Comparison of ENCODE assay signal across 23 mouse cellular contexts in the genomic region with DNA sequence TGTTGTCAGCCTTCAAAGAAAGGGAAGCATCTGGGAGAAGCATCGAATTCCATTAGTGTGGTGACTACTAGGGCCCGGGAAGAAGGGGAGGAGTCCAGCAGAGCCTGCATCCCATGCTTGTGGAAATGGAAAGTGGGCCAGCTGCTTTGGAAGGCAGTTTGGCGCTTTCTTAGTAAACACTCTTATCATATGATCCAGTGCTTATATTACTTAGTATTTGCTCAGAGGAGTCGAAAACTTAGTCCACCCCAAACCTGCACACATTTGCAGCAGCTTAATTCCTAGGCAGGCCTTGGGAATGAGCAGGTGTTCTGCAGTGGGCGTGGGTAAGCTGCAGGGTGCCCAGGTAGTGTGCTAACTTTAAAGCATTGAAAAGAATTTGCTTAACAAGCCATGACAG.
DNase-seq lines count a peak whose midpoint lies in the region; ATAC-seq and TF ChIP-seq lines count a peak whose summit lies in the region.
"Had no signal": no experiment of that assay in that cellular context is flagged by ENCODE, and none has a peak within 500 bp of the region (broad histone marks: within the 10 kb centered on the region; RNA-seq: fewer than 3 reads in every experiment).

No protein-coding gene starts in this region.

- no peaks in the 10 kb centered on the region for H3K9me3 ChIP-seq in embryonic facial prominence, embryonic 14.5 days (ENCODE audit: control insufficient read depth, low read length)
- H3K9me3 ChIP-seq in embryonic facial prominence, embryonic 10.5 days = no peaks in the 10 kb centered on the region
- no peaks in the 10 kb centered on the region for H3K9me3 ChIP-seq in intestine, embryonic 15.5 days
- no peaks in the 10 kb centered on the region for H3K9me3 ChIP-seq in intestine, postnatal 0 days (ENCODE audit: control insufficient read depth)
- H3K9me3 ChIP-seq: embryonic facial prominence, embryonic 13.5 days; forebrain, embryonic 13.5 days; G1E; heart, embryonic 10.5 days; hindbrain, embryonic 12.5 days had no signal

- H3K27me3 ChIP-seq in embryonic facial prominence, embryonic 14.5 days (replicated peaks; ENCODE audit: control insufficient read depth, insufficient read depth, low read length) = no peaks in the 10 kb centered on the region
- H3K27me3 ChIP-seq in embryonic facial prominence, embryonic 10.5 days (replicated peaks; ENCODE audit: low read depth, poor library complexity, severe bottlenecking) = no peaks in the 10 kb centered on the region
- no peaks in the 10 kb centered on the region for H3K27me3 ChIP-seq in intestine, embryonic 15.5 days (replicated peaks)
- no peaks in the 10 kb centered on the region for H3K27me3 ChIP-seq in intestine, postnatal 0 days (replicated peaks; ENCODE audit: control insufficient read depth, insufficient read depth, low read length)
- no peaks in the 10 kb centered on the region for H3K27me3 ChIP-seq in liver, adult 2 months (ENCODE audit: control insufficient read depth, insufficient read depth, low read length)
- H3K27me3 ChIP-seq: embryonic facial prominence, embryonic 13.5 days; forebrain, embryonic 13.5 days; hindbrain, embryonic 12.5 days had no signal

- DNase-seq in embryonic facial prominence, embryonic 14.5 days (ENCODE audit: low spot score) = peak; percentile 29
- DNase-seq in embryonic facial prominence, embryonic 10.5 days (ENCODE audit: low spot score) = no peak
- DNase-seq in liver, adult 2 months (ENCODE audit: extremely low read depth, low read depth, low spot score) = peak; percentile 16
- no peak for DNase-seq in liver
- peak; percentile 20 for DNase-seq in urinary bladder, postnatal 14 days (ENCODE audit: low spot score)
- DNase-seq in urinary bladder, adult 2 months (ENCODE audit: low spot score) = no peak
- DNase-seq: adrenal gland, postnatal 10 days; B cell, adult 2 months; cerebellum, adult 11-12 months; cerebellum, adult 9-10 months; cerebellum, postnatal 25 days; gastrocnemius, postnatal 25 days; heart, postnatal 10 days; heart, postnatal 4 days had no signal

- no peak overlapping the region for H3K4me2 ChIP-seq in embryonic facial prominence, embryonic 14.5 days (ENCODE audit: low read depth, low read length)
- H3K4me2 ChIP-seq in intestine, embryonic 15.5 days (replicated peaks) = no peak overlapping the region
- H3K4me2 ChIP-seq in intestine, postnatal 0 days (replicated peaks; ENCODE audit: low read depth) = no peak overlapping the region
- H3K4me2 ChIP-seq: embryonic facial prominence, embryonic 13.5 days; forebrain, embryonic 13.5 days; hindbrain, embryonic 12.5 days had no signal

- TF ChIP-seq CTCF in intestine, postnatal 0 days (IDR thresholded peaks at IDR 0.05; ENCODE audit: low read depth) = no peak
- TF ChIP-seq CTCF in liver, adult 2 months (IDR thresholded peaks at IDR 0.05; ENCODE audit: low read depth, low read length) = no peak

- H3K4me3 ChIP-seq in embryonic facial prominence, embryonic 14.5 days (ENCODE audit: low read depth, low read length) = no peak overlapping the region
- H3K4me3 ChIP-seq in embryonic facial prominence, embryonic 10.5 days = no peak overlapping the region
- no peak overlapping the region for H3K4me3 ChIP-seq in intestine, embryonic 15.5 days (replicated peaks)
- H3K4me3 ChIP-seq in intestine, postnatal 0 days (ENCODE audit: low read depth, low read length) = no peak overlapping the region
- H3K4me3 ChIP-seq in liver, adult 2 months (ENCODE audit: insufficient read depth, low read depth, low read length) = no peak overlapping the region
- H3K4me3 ChIP-seq: embryonic facial prominence, embryonic 13.5 days; forebrain, embryonic 13.5 days; heart, embryonic 10.5 days; hindbrain, embryonic 12.5 days had no signal

- TF ChIP-seq POLR2A in liver, adult 2 months (IDR thresholded peaks at IDR 0.05; ENCODE audit: extremely low read depth, insufficient read depth, low read length) = no peak

- H3K9ac ChIP-seq in embryonic facial prominence, embryonic 14.5 days (ENCODE audit: low read depth, low read length) = no peak overlapping the region
- H3K9ac ChIP-seq in intestine, embryonic 15.5 days = no peak overlapping the region
- H3K9ac ChIP-seq in intestine, postnatal 0 days (ENCODE audit: low read depth, low read length) = no peak overlapping the region
- H3K9ac ChIP-seq in liver, adult 2 months (ENCODE audit: low read depth, low read length) = no peak overlapping the region
- H3K9ac ChIP-seq: embryonic facial prominence, embryonic 13.5 days; forebrain, embryonic 13.5 days; hindbrain, embryonic 12.5 days had no signal

- H3K4me1 ChIP-seq in embryonic facial prominence, embryonic 14.5 days (ENCODE audit: control insufficient read depth, insufficient read depth, low read length) = no peaks in the 10 kb centered on the region
- no peaks in the 10 kb centered on the region for H3K4me1 ChIP-seq in embryonic facial prominence, embryonic 10.5 days
- H3K4me1 ChIP-seq in intestine, embryonic 15.5 days (replicated peaks) = 0 out of 2 replicates have a peak, but pooled peaks cover 5% of the 10 kb centered on the region
- H3K4me1 ChIP-seq in intestine, postnatal 0 days (replicated peaks; ENCODE audit: control insufficient read depth, insufficient read depth, low read length) = 0 out of 2 replicates have a peak, but pooled peaks cover 4% of the 10 kb centered on the region
- peaks cover 2% of the 10 kb centered on the region for H3K4me1 ChIP-seq in liver, adult 2 months (ENCODE audit: control insufficient read depth, insufficient read depth, low read length)
- H3K4me1 ChIP-seq: embryonic facial prominence, embryonic 13.5 days; forebrain, embryonic 13.5 days; heart, embryonic 10.5 days; hindbrain, embryonic 12.5 days had no signal

- H3K36me3 ChIP-seq in embryonic facial prominence, embryonic 14.5 days (ENCODE audit: control insufficient read depth, insufficient read depth, low read length) = peaks cover 54% of the 10 kb centered on the region
- peaks cover 79% of the 10 kb centered on the region for H3K36me3 ChIP-seq in embryonic facial prominence, embryonic 10.5 days (replicated peaks)
- H3K36me3 ChIP-seq in intestine, embryonic 15.5 days = peaks cover 17% of the 10 kb centered on the region
- H3K36me3 ChIP-seq in intestine, postnatal 0 days (ENCODE audit: control insufficient read depth, insufficient read depth) = peaks cover 40% of the 10 kb centered on the region
- peaks cover 33% of the 10 kb centered on the region for H3K36me3 ChIP-seq in liver, adult 2 months (ENCODE audit: control insufficient read depth, insufficient read depth, low read length)

- WGBS in embryonic facial prominence, embryonic 14.5 days = 59% methylated on average over 5 of the region's 5 CpGs
- WGBS in embryonic facial prominence, embryonic 10.5 days = 73% methylated on average over 5 of the region's 5 CpGs
- WGBS in intestine, embryonic 15.5 days = 36% methylated on average over 5 of the region's 5 CpGs
- 35% methylated on average over 5 of the region's 5 CpGs for WGBS in intestine, postnatal 0 days
- WGBS in liver, adult 2 months = 62% methylated on average over 5 of the region's 5 CpGs

- H3K27ac ChIP-seq in embryonic facial prominence, embryonic 14.5 days (replicated peaks; ENCODE audit: low read depth, low read length) = no peak overlapping the region
- no peak overlapping the region for H3K27ac ChIP-seq in embryonic facial prominence, embryonic 10.5 days (replicated peaks)
- no peak overlapping the region for H3K27ac ChIP-seq in intestine, embryonic 15.5 days
- H3K27ac ChIP-seq in intestine, postnatal 0 days (ENCODE audit: low read depth, low read length) = no peak overlapping the region
- peak overlapping the region; percentile 33; the same call in 1 of the 2 replicates for H3K27ac ChIP-seq in liver, adult 2 months (replicated peaks; ENCODE audit: insufficient read depth, low read depth, low read length)
- H3K27ac ChIP-seq: embryonic facial prominence, embryonic 13.5 days; forebrain, embryonic 13.5 days; heart, embryonic 10.5 days; hindbrain, embryonic 12.5 days had no signal

- no peaks in the 10 kb centered on the region for H3K79me2 ChIP-seq in liver, adult 2 months (ENCODE audit: control insufficient read depth, insufficient read depth, low read length)

- peak; percentile 47; the same call in 1 of the 2 replicates for ATAC-seq in embryonic facial prominence, embryonic 14.5 days (ENCODE audit: low read depth)
- ATAC-seq in intestine, embryonic 15.5 days = peak; percentile 66; the same call in 1 of the 2 replicates
- no peak for ATAC-seq in intestine, postnatal 0 days
- ATAC-seq: CD4-positive, CD25-positive, alpha-beta regulatory T cell, adult 4 months; forebrain, embryonic 13.5 days; hindbrain, embryonic 16.5 days had no signal

Comparison
In these comparisons a context has a peak if more than half of its experiments do, and no peak if none do; other contexts are left out.
1. DNase-seq: peak in embryonic facial prominence, embryonic 14.5 days (single experiment), liver, adult 2 months (single experiment) and urinary bladder, postnatal 14 days (single experiment); none in embryonic facial prominence, embryonic 10.5 days (single experiment), liver (single experiment) and urinary bladder, adult 2 months (single experiment).